Mouse (Mus musculus) hindbrain, postnatal 0 days (tissue): ENCODE measurements around the gene Fam19a1. TPM values are rescaled to one million over a fixed set of nuclear protein-coding genes. Genes with fewer than 3 reads are reported as not detected.

Experiments used
- ATAC-seq: fragments of 200-750 bp; cut with Nextera tagmentation; 2 replicates; pipeline ENCODE4 v1.8.0; 2017; ENCODE audit warnings: mild to moderate bottlenecking, moderate TSS enrichment, moderate library complexity
- DNase-seq: peaks from one replicate; pipeline ENCODE4 v3.0.0-alpha.2; 2015; ENCODE audit warnings: low spot score
- H3K27ac ChIP-seq: fragments of 300-500 bp; sonication (generic); 2 replicates; pipeline ENCODE4 v1.5.1; 2014; ENCODE audit warnings: mild to moderate bottlenecking
- H3K27me3 ChIP-seq: fragments of 300-500 bp; sonication (generic); 2 replicates; pipeline ENCODE4 v1.6.1; 2014; ENCODE audit warnings: low read length, mixed read lengths; ENCODE audit not compliant: insufficient read depth
- H3K36me3 ChIP-seq: fragments of 300-500 bp; sonication (generic); 2 replicates; pipeline ENCODE4 v1.6.1; 2014; ENCODE audit warnings: low read length, mixed read lengths; ENCODE audit not compliant: insufficient read depth
- H3K4me1 ChIP-seq: fragments of 300-500 bp; sonication (generic); 2 replicates; pipeline ENCODE4 v1.6.1; 2014; ENCODE audit warnings: antibody characterized with exemption, low read length, mixed read lengths; ENCODE audit not compliant: insufficient read depth
- H3K4me2 ChIP-seq: fragments of 300-500 bp; sonication (generic); 2 replicates; pipeline ENCODE4 v1.6.1; 2014; ENCODE audit warnings: low read depth, mild to moderate bottlenecking, low read length, moderate library complexity, mixed read lengths
- H3K4me3 ChIP-seq: fragments of 300-500 bp; sonication (generic); 2 replicates; pipeline ENCODE4 v1.5.1; 2014; ENCODE audit warnings: low read length
- H3K9ac ChIP-seq: fragments of 300-500 bp; sonication (generic); replicated peaks from 2 replicates; pipeline ENCODE4 v1.6.1; 2014; ENCODE audit warnings: mild to moderate bottlenecking, low read length, moderate library complexity, mixed read lengths
- H3K9me3 ChIP-seq: fragments of 300-500 bp; sonication (generic); 2 replicates; pipeline ENCODE4 v1.6.1; 2016; ENCODE audit warnings: low read length, mixed read lengths
- CTCF ChIP-seq: IDR thresholded peaks from 2 replicates; pipeline ENCODE4 v1.5.1; 2016; ENCODE audit warnings: antibody characterized with exemption, control low read depth, low read depth
- WGBS: fragments of 180-500 bp; shearing (Covaris S2); extraction: QIAGEN DNeasy Blood & Tissue Kit; methylation state at CpG from one replicate; pipeline ENCODE4 v1.1.7; 2014; 5-methylcytosine and 5-hydroxymethylcytosine counted together
- polyA plus RNA-seq: library from polyadenylated mRNA; unstranded; fragments of >200 nt; fragmentation: Nextera tagmentation; extraction: Ambion mirVana; gene quantifications from 2 replicates; pipeline ENCODE4 v1.2.1, GENCODE M21; 2015
- total RNA-seq: library from RNA; depleted of rRNA; stranded (reverse); fragments of >200 nt; gene quantifications from 2 replicates; pipeline ENCODE4 v1.2.3, GENCODE M21; 2014

Gene Fam19a1
- total and polyA plus RNA-seq, 2 experiments from 2014 or later: 10.8 to 13.3 TPM

- H3K4me3 ChIP-seq: no peak overlapping the region
- no peak overlapping the region for H3K27ac ChIP-seq
- no peak overlapping the region for H3K4me2 ChIP-seq
- H3K9me3 ChIP-seq: no peaks in the 10 kb centered on the region
- no peaks in the 10 kb centered on the region for H3K27me3 ChIP-seq
- H3K9ac ChIP-seq: no peak overlapping the region
- no peaks in the 10 kb centered on the region for H3K4me1 ChIP-seq
- no peaks in the 10 kb centered on the region for H3K36me3 ChIP-seq
- DNase-seq: no peak
- ATAC-seq: no peak
- 93% methylated on average over 4 of the region's 4 CpGs for WGBS
- no peak for TF ChIP-seq CTCF
These were observed 170.8 kb downstream of the Fam19a1 start for GRCm38 (mm10) chr6:96283731-96284130.

- H3K4me3 ChIP-seq: no peak overlapping the region
- no peak for TF ChIP-seq CTCF
- H3K4me1 ChIP-seq: no peaks in the 10 kb centered on the region
- H3K27me3 ChIP-seq: no peaks in the 10 kb centered on the region
- H3K36me3 ChIP-seq: no peaks in the 10 kb centered on the region
- 28% methylated on average over 4 of the region's 4 CpGs for WGBS
- DNase-seq: no peak
- H3K27ac ChIP-seq: no peak overlapping the region
- no peaks in the 10 kb centered on the region for H3K9me3 ChIP-seq
- H3K9ac ChIP-seq: no peak overlapping the region
- no peak overlapping the region for H3K4me2 ChIP-seq
- ATAC-seq: no peak
These were observed 171.6 kb downstream of the Fam19a1 start for GRCm38 (mm10) chr6:96284590-96284989.

- ATAC-seq (no peak), DNase-seq (no peak)
- H3K36me3 ChIP-seq: no peaks in the 10 kb centered on the region
- H3K4me2 ChIP-seq: no peak overlapping the region
- 39% methylated on average over 4 of the region's 4 CpGs for WGBS
- H3K27ac ChIP-seq: no peak overlapping the region
- no peak for TF ChIP-seq CTCF
- no peaks in the 10 kb centered on the region for H3K27me3 ChIP-seq
- H3K9me3 ChIP-seq: no peaks in the 10 kb centered on the region
- H3K4me3 ChIP-seq: no peak overlapping the region
- no peaks in the 10 kb centered on the region for H3K4me1 ChIP-seq
- no peak overlapping the region for H3K9ac ChIP-seq
These were observed 173.3 kb downstream of the Fam19a1 start for GRCm38 (mm10) chr6:96286276-96286675.

- no peaks in the 10 kb centered on the region for H3K4me1 ChIP-seq
- no peak overlapping the region for H3K9ac ChIP-seq
- no peak overlapping the region for H3K4me3 ChIP-seq
- 93% methylated on average over 2 of the region's 2 CpGs for WGBS
- DNase-seq: no peak
- H3K27me3 ChIP-seq: no peaks in the 10 kb centered on the region
- no peak for ATAC-seq
- TF ChIP-seq CTCF: no peak
- no peaks in the 10 kb centered on the region for H3K9me3 ChIP-seq
- no peaks in the 10 kb centered on the region for H3K36me3 ChIP-seq
- H3K27ac ChIP-seq: no peak overlapping the region
- no peak overlapping the region for H3K4me2 ChIP-seq
These were observed 174.4 kb downstream of the Fam19a1 start for GRCm38 (mm10) chr6:96287377-96287776.

GRCm38 (mm10) chr6:96289672-96290071 is 176.7 kb downstream of the Fam19a1 start:
- ATAC-seq: no peak
- no peaks in the 10 kb centered on the region for H3K36me3 ChIP-seq
- no peaks in the 10 kb centered on the region for H3K9me3 ChIP-seq
- TF ChIP-seq CTCF: no peak
- H3K4me1 ChIP-seq: no peaks in the 10 kb centered on the region
- no peak overlapping the region for H3K27ac ChIP-seq
- H3K9ac ChIP-seq: no peak overlapping the region
- H3K4me3 ChIP-seq: no peak overlapping the region
- H3K4me2 ChIP-seq: no peak overlapping the region
- no peaks in the 10 kb centered on the region for H3K27me3 ChIP-seq
- 27% methylated on average over 4 of the region's 4 CpGs for WGBS
- DNase-seq: no peak

GRCm38 (mm10) chr6:96347491-96347890 is 234.5 kb downstream of the Fam19a1 start:
- no peak for TF ChIP-seq CTCF
- Histone ChIP-seq H3K27ac (no peak overlapping the region), H3K4me1 (no peaks in the 10 kb centered on the region), H3K9ac (no peak overlapping the region), H3K4me2 (no peak overlapping the region), H3K36me3 (no peaks in the 10 kb centered on the region), H3K9me3 (no peaks in the 10 kb centered on the region), H3K4me3 (no peak overlapping the region), H3K27me3 (no peaks in the 10 kb centered on the region)
- ATAC-seq (no peak), DNase-seq (no peak)
- WGBS: 87% methylated on average over 2 of the region's 2 CpGs

- WGBS: 62% methylated on average over 7 of the region's 7 CpGs
- DNase-seq: no peak
These were observed 236.6 kb downstream of the Fam19a1 start for GRCm38 (mm10) chr6:96349446-96350025.

More at GRCm38 (mm10) chr6:96349446-96350025, 236.6 kb downstream of the Fam19a1 start:
- Histone ChIP-seq H3K9ac (no peak overlapping the region), H3K36me3 (no peaks in the 10 kb centered on the region), H3K27ac (no peak overlapping the region), H3K4me3 (no peak overlapping the region), H3K4me2 (no peak overlapping the region), H3K9me3 (no peaks in the 10 kb centered on the region), H3K27me3 (no peaks in the 10 kb centered on the region), H3K4me1 (no peaks in the 10 kb centered on the region)
- no peak for ATAC-seq
- TF ChIP-seq CTCF: no peak
